Mouse (Mus musculus) small intestine, adult 2 months (tissue): Measurements from ENCODE around the gene Mob3c. TPM values are rescaled to one million over a fixed set of nuclear protein-coding genes. Genes with fewer than 3 reads are reported as not detected.

Experiments
- H3K27ac ChIP-seq: fragments of 200-500 bp; 2 replicates; pipeline ENCODE4 v1.5.1; 2012; ENCODE audit warnings: low read depth, low read length, control low read depth, inconsistent platforms; ENCODE audit not compliant: insufficient read depth
- H3K27me3 ChIP-seq: fragments of 200-500 bp; 2 replicates; pipeline ENCODE4 v1.6.1; 2012; ENCODE audit warnings: mild to moderate bottlenecking, moderate library complexity, low read length, inconsistent platforms; ENCODE audit not compliant: control insufficient read depth, insufficient read depth
- H3K36me3 ChIP-seq: fragments of 200-500 bp; 2 replicates; pipeline ENCODE4 v1.6.1; 2012; ENCODE audit warnings: mild to moderate bottlenecking, low read length, control low read depth, inconsistent platforms; ENCODE audit not compliant: control insufficient read depth, insufficient read depth
- H3K4me1 ChIP-seq: fragments of 200-500 bp; 2 replicates; pipeline ENCODE4 v1.6.1; 2012; ENCODE audit warnings: low read length, inconsistent platforms, mixed read lengths; ENCODE audit not compliant: control insufficient read depth, insufficient read depth, insufficient read length
- H3K4me3 ChIP-seq: fragments of 200-500 bp; 2 replicates; pipeline ENCODE4 v1.5.1; 2012; ENCODE audit warnings: low read depth, mild to moderate bottlenecking, control low read depth, inconsistent platforms, low read length, moderate library complexity
- CTCF ChIP-seq: fragments of 200-500 bp; IDR thresholded peaks from 2 replicates; pipeline ENCODE4 v1.5.1; 2012; ENCODE audit warnings: low read depth, mild to moderate bottlenecking, control low read depth, inconsistent platforms, low read length, moderate library complexity, mixed read lengths; ENCODE audit not compliant: insufficient replicate concordance, insufficient read length; ENCODE audit errors: extremely low read depth
- POLR2A ChIP-seq: fragments of 200-500 bp; IDR thresholded peaks from 2 replicates; pipeline ENCODE4 v1.6.1; 2012; ENCODE audit warnings: low read depth, mild to moderate bottlenecking, control low read depth, inconsistent platforms, low read length, moderate library complexity
- WGBS: fragments of 180-500 bp; shearing (Covaris S2); methylation state at CpG from one replicate; pipeline ENCODE4 v1.1.7; 2018; 5-methylcytosine and 5-hydroxymethylcytosine counted together
- polyA plus RNA-seq: library from polyadenylated mRNA; depleted of rRNA; stranded (reverse); fragments of >200 nt; gene quantifications from 2 replicates; pipeline ENCODE4 v1.2.3, GENCODE M21; 2012

Gene Mob3c
- polyA plus RNA-seq, 1 experiment: 101 TPM

DNA sequence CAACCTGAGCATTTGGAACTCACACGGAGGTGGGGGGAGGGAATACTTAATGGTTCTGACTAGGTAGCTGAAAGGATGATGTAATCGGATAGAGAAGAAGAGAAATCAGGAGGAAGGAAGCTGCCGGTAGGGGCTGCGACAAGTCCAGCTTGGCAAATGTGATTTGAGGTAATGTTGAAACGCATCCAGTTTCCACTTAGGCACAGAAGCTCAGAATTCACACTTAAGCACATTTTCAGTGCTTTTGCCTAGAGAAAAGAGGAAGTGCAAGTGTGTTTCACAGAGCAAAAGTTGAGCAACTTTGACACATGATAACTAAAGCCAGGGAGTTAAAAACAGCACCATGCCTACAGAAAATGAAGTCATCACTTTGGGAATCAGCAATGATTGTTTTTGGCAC is 19.5 kb downstream of the Mob3c start:
- no peak for TF ChIP-seq POLR2A
- H3K4me1 ChIP-seq: peaks cover 3% of the 10 kb centered on the region; the same call in 1 of the 2 replicates
- peaks cover 23% of the 10 kb centered on the region for H3K36me3 ChIP-seq
- 57% methylated on average over 5 of the region's 5 CpGs for WGBS
- no peak overlapping the region for H3K4me3 ChIP-seq
- H3K27ac ChIP-seq: no peak overlapping the region
- H3K27me3 ChIP-seq: no peaks in the 10 kb centered on the region

DNA sequence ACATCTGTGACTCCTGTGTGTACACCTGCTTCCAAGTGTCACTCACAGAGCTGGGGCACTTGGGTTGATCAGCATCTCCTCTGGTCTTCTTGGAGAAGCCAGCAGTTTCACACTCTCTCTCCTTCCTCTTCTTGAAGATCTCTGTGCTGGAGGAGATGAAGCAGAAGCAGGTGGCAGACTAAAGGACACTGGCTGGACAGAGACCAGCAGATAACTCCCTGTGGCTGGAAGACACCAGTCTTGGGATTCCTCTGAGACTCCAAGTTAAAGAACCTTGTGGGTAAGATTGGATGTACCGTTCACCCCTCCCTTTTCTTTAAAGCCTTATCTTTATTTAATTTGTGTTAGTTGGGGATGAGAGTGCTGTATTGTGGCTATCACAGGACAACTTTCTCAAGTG is 20.2 kb downstream of the Mob3c start:
- Histone ChIP-seq H3K27me3 (no peaks in the 10 kb centered on the region), H3K4me1 (peaks cover 3% of the 10 kb centered on the region; the same call in 1 of the 2 replicates), H3K4me3 (no peak overlapping the region), H3K36me3 (peaks cover 25% of the 10 kb centered on the region), H3K27ac (no peak overlapping the region)
- TF ChIP-seq POLR2A: no peak
- no peak for TF ChIP-seq CTCF
- 95% methylated on average over 1 of the region's 1 CpGs for WGBS

DNA sequence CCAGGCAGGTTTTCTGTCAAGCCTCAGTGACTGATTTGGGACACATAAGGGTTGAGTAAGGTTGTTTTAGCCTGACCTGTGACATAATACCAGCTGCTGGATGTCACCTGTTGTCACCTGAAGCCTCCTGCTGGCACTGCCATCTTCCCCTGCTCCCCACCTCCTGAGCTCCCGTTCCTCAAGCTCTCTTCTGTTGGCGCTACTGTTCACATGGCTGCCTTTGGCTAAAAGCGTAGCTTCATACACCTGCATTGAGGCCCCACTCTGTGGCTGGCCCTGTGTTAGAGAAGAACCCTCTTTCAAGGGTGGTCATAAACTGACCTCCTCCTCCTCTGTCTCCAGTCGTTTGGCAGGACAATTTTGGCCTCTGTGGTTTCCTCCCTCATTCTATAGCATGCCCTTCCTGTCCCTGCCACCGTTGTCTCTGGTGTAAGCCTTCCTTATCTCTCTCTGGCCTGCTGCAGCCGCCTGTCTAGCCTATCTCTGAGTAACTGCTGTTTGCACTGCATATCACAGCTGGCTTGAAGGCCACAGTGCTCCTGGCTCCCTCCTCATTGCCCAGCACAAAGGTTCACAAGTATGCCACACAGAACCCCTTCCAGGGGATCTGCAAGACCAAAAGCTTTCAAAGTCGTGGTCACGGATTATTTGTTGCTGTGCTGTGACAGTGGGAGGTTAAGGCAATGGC is 21.2 kb downstream of the Mob3c start:
- H3K27ac ChIP-seq: no peak overlapping the region
- 40% methylated on average over 8 of the region's 8 CpGs for WGBS
- H3K36me3 ChIP-seq: peaks cover 26% of the 10 kb centered on the region
- no peaks in the 10 kb centered on the region for H3K27me3 ChIP-seq
- no peak overlapping the region for H3K4me3 ChIP-seq
- TF ChIP-seq CTCF (no peak), POLR2A (no peak)
- peaks cover 3% of the 10 kb centered on the region; the same call in 1 of the 2 replicates for H3K4me1 ChIP-seq

- TF ChIP-seq CTCF (no peak), POLR2A (no peak)
- peaks cover 3% of the 10 kb centered on the region; the same call in 1 of the 2 replicates for H3K4me1 ChIP-seq
- H3K36me3 ChIP-seq: peaks cover 26% of the 10 kb centered on the region
- H3K27me3 ChIP-seq: no peaks in the 10 kb centered on the region
- no peak overlapping the region for H3K4me3 ChIP-seq
- WGBS: 69% methylated on average over 2 of the region's 2 CpGs
- H3K27ac ChIP-seq: no peak overlapping the region
Measured at GRCm38 (mm10) chr4:115850111-115850510, 22.2 kb downstream of the Mob3c start.

DNA sequence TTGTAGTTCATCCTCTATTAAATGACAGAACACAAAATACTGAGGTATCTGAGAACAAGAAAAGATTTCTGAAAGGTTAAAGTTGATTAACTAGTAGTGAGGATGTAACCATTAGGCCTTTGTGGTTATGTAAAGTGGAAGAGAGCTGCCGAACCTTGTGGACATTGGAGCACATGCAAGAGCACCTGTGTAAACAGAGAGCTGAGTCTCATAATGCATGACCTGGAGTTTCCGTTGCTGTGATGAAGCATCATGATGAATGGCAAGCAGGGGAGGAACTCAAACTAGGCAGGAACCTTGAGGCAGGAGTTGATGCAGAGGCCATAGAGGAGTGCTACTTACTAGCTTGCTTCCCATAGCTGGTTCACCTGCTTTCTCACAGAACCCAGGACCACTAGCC is 22.7 kb downstream of the Mob3c start:
- no peak overlapping the region for H3K4me3 ChIP-seq
- H3K27ac ChIP-seq: no peak overlapping the region
- WGBS: 26% methylated on average over 2 of the region's 2 CpGs
- TF ChIP-seq CTCF (no peak), POLR2A (no peak)
- peaks cover 3% of the 10 kb centered on the region; the same call in 1 of the 2 replicates for H3K4me1 ChIP-seq
- H3K27me3 ChIP-seq: no peaks in the 10 kb centered on the region
- peaks cover 26% of the 10 kb centered on the region for H3K36me3 ChIP-seq

GRCm38 (mm10) chr4:115851569-115851968 is 23.7 kb downstream of the Mob3c start:
- WGBS: 94% methylated on average over 6 of the region's 6 CpGs
- Histone ChIP-seq H3K4me3 (no peak overlapping the region), H3K36me3 (peaks cover 26% of the 10 kb centered on the region), H3K27ac (no peak overlapping the region), H3K4me1 (peaks cover 3% of the 10 kb centered on the region; the same call in 1 of the 2 replicates), H3K27me3 (no peaks in the 10 kb centered on the region)
- TF ChIP-seq CTCF (no peak), POLR2A (no peak)

GRCm38 (mm10) chr4:115855100-115855499 is 27.2 kb downstream of the Mob3c start:
- H3K36me3 ChIP-seq: peaks cover 37% of the 10 kb centered on the region
- no peaks in the 10 kb centered on the region; the same call in 1 of the 2 replicates for H3K4me1 ChIP-seq
- no peaks in the 10 kb centered on the region for H3K27me3 ChIP-seq
- no peak for TF ChIP-seq CTCF
- no peak for TF ChIP-seq POLR2A
- no peak overlapping the region for H3K27ac ChIP-seq
- no peak overlapping the region for H3K4me3 ChIP-seq
- WGBS: 84% methylated on average over 6 of the region's 6 CpGs

- Histone ChIP-seq H3K27ac (no peak overlapping the region), H3K27me3 (no peaks in the 10 kb centered on the region), H3K4me3 (no peak overlapping the region), H3K4me1 (no peaks in the 10 kb centered on the region), H3K36me3 (peaks cover 40% of the 10 kb centered on the region)
- TF ChIP-seq CTCF (no peak), POLR2A (no peak)
- WGBS: 74% methylated on average over 4 of the region's 4 CpGs
Measured at GRCm38 (mm10) chr4:115855609-115856008, 27.7 kb downstream of the Mob3c start.
